Mouse (Mus musculus) neural tube, embryonic 11.5 days (tissue): ENCODE measurements around the gene Gadd45g. TPM values are rescaled to one million over a fixed set of nuclear protein-coding genes. Genes with fewer than 3 reads are reported as not detected.

Experiments
- ATAC-seq: fragments of 200-750 bp; cut with Nextera tagmentation; 2 replicates; pipeline ENCODE4 v1.8.0; 2017; ENCODE audit warnings: moderate number of reproducible peaks, mild to moderate bottlenecking, moderate TSS enrichment, moderate library complexity; ENCODE audit not compliant: insufficient read depth, low FRiP score, low TSS enrichment
- DNase-seq: peaks from one replicate; pipeline ENCODE4 v3.0.0-alpha.2; 2015; ENCODE audit warnings: low spot score
- H3K27ac ChIP-seq: fragments of 300-500 bp; sonication (generic); 2 replicates; pipeline ENCODE4 v1.5.1; 2014; ENCODE audit warnings: low read depth, mild to moderate bottlenecking, low read length
- H3K27me3 ChIP-seq: fragments of 300-500 bp; sonication (generic); 2 replicates; pipeline ENCODE4 v1.6.1; 2014; ENCODE audit warnings: mild to moderate bottlenecking, low read length, mixed read lengths; ENCODE audit not compliant: control insufficient read depth, insufficient read depth
- H3K36me3 ChIP-seq: fragments of 300-500 bp; sonication (generic); 2 replicates; pipeline ENCODE4 v1.6.1; 2014; ENCODE audit warnings: mild to moderate bottlenecking, low read length, moderate library complexity, mixed read lengths; ENCODE audit not compliant: control insufficient read depth, insufficient read depth
- H3K4me1 ChIP-seq: fragments of 300-500 bp; sonication (generic); 2 replicates; pipeline ENCODE4 v1.6.1; 2014; ENCODE audit warnings: low read length, mixed read lengths; ENCODE audit not compliant: control insufficient read depth, insufficient read depth
- H3K4me2 ChIP-seq: fragments of 300-500 bp; sonication (generic); 2 replicates; pipeline ENCODE4 v1.6.1; 2014; ENCODE audit warnings: low read depth, mild to moderate bottlenecking, moderate library complexity
- H3K4me3 ChIP-seq: fragments of 300-500 bp; sonication (generic); 2 replicates; pipeline ENCODE4 v1.5.1; 2014; ENCODE audit warnings: low read depth, low read length
- H3K9ac ChIP-seq: fragments of 300-500 bp; sonication (generic); 2 replicates; pipeline ENCODE4 v1.6.1; 2014; ENCODE audit warnings: mild to moderate bottlenecking, low read length
- H3K9me3 ChIP-seq: fragments of 300-500 bp; sonication (generic); 2 replicates; pipeline ENCODE4 v1.6.1; 2016; ENCODE audit warnings: low read length; ENCODE audit not compliant: control insufficient read depth
- WGBS: fragments of 180-500 bp; shearing (Covaris S2); extraction: QIAGEN DNeasy Blood & Tissue Kit; methylation state at CpG from one replicate; pipeline ENCODE4 v1.1.7; 2014; 5-methylcytosine and 5-hydroxymethylcytosine counted together
- polyA plus RNA-seq: library from polyadenylated mRNA; unstranded; fragments of >200 nt; fragmentation: Nextera tagmentation; extraction: Ambion mirVana; gene quantifications from 2 replicates; pipeline ENCODE4 v1.2.1, GENCODE M21; 2014

Gene Gadd45g
- polyA plus RNA-seq, 1 experiment from 2014 or later, result 170 TPM

GRCm38 (mm10) chr13:51841541-51842115 lies 4.8 kb upstream of the Gadd45g start:
- Histone ChIP-seq H3K27me3 (peaks cover 39% of the 10 kb centered on the region), H3K4me2 (peak overlapping the region; percentile 12; the same call in 1 of the 2 replicates), H3K4me1 (peaks cover 16% of the 10 kb centered on the region), H3K9ac (no peak overlapping the region), H3K4me3 (no peak overlapping the region), H3K9me3 (no peaks in the 10 kb centered on the region), H3K27ac (no peak overlapping the region), H3K36me3 (no peaks in the 10 kb centered on the region)
- WGBS, result 14% methylated on average over 12 of the region's 12 CpGs
- ATAC-seq (no peak), DNase-seq (no peak)

- Histone ChIP-seq H3K4me3 (no peak overlapping the region; the same call in 1 of the 2 replicates), H3K9me3 (no peaks in the 10 kb centered on the region), H3K27me3 (peaks cover 39% of the 10 kb centered on the region), H3K4me1 (peaks cover 16% of the 10 kb centered on the region), H3K9ac (no peak overlapping the region), H3K36me3 (no peaks in the 10 kb centered on the region), H3K4me2 (peak overlapping the region; percentile 12; the same call in 1 of the 2 replicates), H3K27ac (no peak overlapping the region)
- DNase-seq (peak; percentile 40), ATAC-seq (no peak)
- WGBS, result 7% methylated on average over 5 of the region's 5 CpGs
These were observed 4.3 kb upstream of the Gadd45g start for GRCm38 (mm10) chr13:51842191-51842590.

- Histone ChIP-seq H3K4me1 (peaks cover 17% of the 10 kb centered on the region), H3K27me3 (peaks cover 39% of the 10 kb centered on the region), H3K36me3 (no peaks in the 10 kb centered on the region), H3K9ac (0 out of 2 replicates have a peak overlapping the region, but pooled peaks have one; percentile 23), H3K9me3 (no peaks in the 10 kb centered on the region), H3K4me3 (no peak overlapping the region; the same call in 1 of the 2 replicates), H3K4me2 (peak overlapping the region; percentile 10; the same call in 1 of the 2 replicates), H3K27ac (no peak overlapping the region)
- WGBS, result 9% methylated on average over 12 of the region's 12 CpGs
- no peak for DNase-seq
- ATAC-seq, result no peak
These were observed 3.7 kb upstream of the Gadd45g start for GRCm38 (mm10) chr13:51842773-51843172.

DNA sequence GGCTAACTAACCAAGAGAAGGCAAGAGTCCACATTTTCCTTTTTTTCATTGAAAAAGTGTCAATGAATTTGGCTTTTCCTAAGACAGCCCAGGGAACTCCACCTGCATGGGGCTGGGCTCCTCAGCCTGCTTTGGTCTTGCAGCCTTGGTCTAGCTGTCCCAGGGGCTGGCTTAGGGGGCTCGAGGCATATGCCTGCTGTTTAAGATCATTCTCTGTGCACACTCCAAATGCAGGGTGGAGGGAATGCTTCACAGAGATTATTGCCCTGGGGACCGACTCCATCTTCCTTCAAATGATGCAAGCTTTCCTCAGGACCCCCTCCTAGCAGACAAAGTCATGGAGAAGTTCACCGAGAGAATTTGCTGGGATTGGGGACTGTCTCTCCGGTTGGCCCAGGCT lies 3.2 kb upstream of the Gadd45g start:
- no peak overlapping the region for H3K27ac ChIP-seq
- WGBS, result 71% methylated on average over 4 of the region's 4 CpGs
- no peak for ATAC-seq
- peaks cover 36% of the 10 kb centered on the region for H3K27me3 ChIP-seq
- peaks cover 20% of the 10 kb centered on the region for H3K4me1 ChIP-seq
- H3K4me2 ChIP-seq, result no peak overlapping the region
- H3K36me3 ChIP-seq, result no peaks in the 10 kb centered on the region
- H3K9me3 ChIP-seq, result no peaks in the 10 kb centered on the region
- no peak for DNase-seq
- H3K4me3 ChIP-seq, result no peak overlapping the region
- H3K9ac ChIP-seq, result no peak overlapping the region

- DNase-seq (no peak), ATAC-seq (no peak)
- Histone ChIP-seq H3K27me3 (peaks cover 36% of the 10 kb centered on the region), H3K9me3 (no peaks in the 10 kb centered on the region), H3K4me1 (peaks cover 20% of the 10 kb centered on the region), H3K4me3 (no peak overlapping the region), H3K4me2 (no peak overlapping the region), H3K36me3 (no peaks in the 10 kb centered on the region), H3K27ac (no peak overlapping the region), H3K9ac (no peak overlapping the region)
- 87% methylated on average over 10 of the region's 10 CpGs for WGBS
These were observed 2.4 kb upstream of the Gadd45g start for GRCm38 (mm10) chr13:51844118-51844517.

DNA sequence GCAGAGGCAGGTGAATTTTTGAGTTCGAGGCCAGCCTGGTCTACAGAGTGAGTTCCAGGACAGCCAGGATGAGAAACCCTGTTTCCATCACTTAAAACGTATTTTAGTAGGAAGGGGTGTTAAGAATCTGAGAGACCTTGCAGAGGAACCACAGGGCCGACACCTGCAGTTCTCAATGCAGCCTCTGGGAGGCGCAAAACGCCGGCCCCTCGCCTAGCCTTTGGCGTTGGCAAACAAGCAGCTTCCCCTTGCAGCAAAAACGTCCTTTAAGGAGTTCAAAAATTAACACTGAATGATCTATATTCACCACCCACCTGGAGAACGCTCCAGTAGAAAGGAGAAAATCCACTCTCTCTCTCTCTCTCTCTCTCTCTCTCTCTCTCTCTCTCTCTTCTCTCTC lies 1.8 kb upstream of the Gadd45g start:
- ATAC-seq, result no peak
- Histone ChIP-seq H3K9ac (no peak overlapping the region), H3K4me2 (no peak overlapping the region), H3K9me3 (no peaks in the 10 kb centered on the region), H3K4me1 (peaks cover 24% of the 10 kb centered on the region), H3K27ac (no peak overlapping the region), H3K36me3 (no peaks in the 10 kb centered on the region), H3K27me3 (peaks cover 36% of the 10 kb centered on the region), H3K4me3 (no peak overlapping the region)
- peak; percentile 81 for DNase-seq
- 14% methylated on average over 9 of the region's 10 CpGs for WGBS

GRCm38 (mm10) chr13:51845072-51845471 lies 1.4 kb upstream of the Gadd45g start:
- peak overlapping the region; percentile 73; the same call in 1 of the 2 replicates for H3K4me3 ChIP-seq
- no peaks in the 10 kb centered on the region for H3K9me3 ChIP-seq
- no peaks in the 10 kb centered on the region for H3K36me3 ChIP-seq
- no peak overlapping the region for H3K9ac ChIP-seq
- DNase-seq, result no peak
- H3K4me2 ChIP-seq, result peak overlapping the region; percentile 83
- no peak overlapping the region for H3K27ac ChIP-seq
- 10% methylated on average over 10 of the region's 10 CpGs for WGBS
- ATAC-seq, result no peak
- H3K27me3 ChIP-seq, result peaks cover 38% of the 10 kb centered on the region
- peaks cover 28% of the 10 kb centered on the region for H3K4me1 ChIP-seq

GRCm38 (mm10) chr13:51845591-51846191 lies 787 bp upstream of the Gadd45g start:
- Histone ChIP-seq H3K4me3 (peak overlapping the region; percentile 73), H3K9me3 (no peaks in the 10 kb centered on the region), H3K9ac (peak overlapping the region; percentile 55), H3K27ac (peak overlapping the region; percentile 78), H3K27me3 (peaks cover 37% of the 10 kb centered on the region), H3K4me1 (peaks cover 29% of the 10 kb centered on the region), H3K4me2 (peak overlapping the region; percentile 83), H3K36me3 (no peaks in the 10 kb centered on the region)
- peak; percentile 90 for DNase-seq
- ATAC-seq, result peak; percentile 79
- under 1% methylated on average over 45 of the region's 45 CpGs for WGBS
